Mouse (Mus musculus): Measurements from ENCODE around the gene Tmem206. TPM values are rescaled to one million over a fixed set of nuclear protein-coding genes. Genes with fewer than 3 reads are reported as not detected.

The Tmem206 gene
- polyA plus RNA-seq, 1 experiment from 2014 or later: 25.5 TPM

GRCm38 (mm10) chr1:191391311-191391710 is 65.6 kb downstream of the Tmem206 start:
- no peaks in the 10 kb centered on the region for H3K36me3 ChIP-seq
- H3K27ac ChIP-seq: no peak overlapping the region
- H3K9me3 ChIP-seq: no peaks in the 10 kb centered on the region
- no peak for ATAC-seq (ENCODE audit: insufficient number of reproducible peaks, insufficient read depth, low FRiP score, low TSS enrichment)
- 19% methylated on average over 3 of the region's 3 CpGs for WGBS
- H3K4me2 ChIP-seq (replicated peaks): no peak overlapping the region
- H3K4me1 ChIP-seq: peaks cover 8% of the 10 kb centered on the region; the same call in 1 of the 2 replicates
- no peak overlapping the region for H3K9ac ChIP-seq
- no peaks in the 10 kb centered on the region for H3K27me3 ChIP-seq
- no peak overlapping the region for H3K4me3 ChIP-seq

GRCm38 (mm10) chr1:191393536-191393935 is 67.8 kb downstream of the Tmem206 start:
- no peak overlapping the region for H3K4me3 ChIP-seq
- no peak overlapping the region for H3K9ac ChIP-seq
- ATAC-seq (ENCODE audit: insufficient number of reproducible peaks, insufficient read depth, low FRiP score, low TSS enrichment): no peak
- no peak overlapping the region for H3K27ac ChIP-seq
- no peaks in the 10 kb centered on the region for H3K36me3 ChIP-seq
- no peaks in the 10 kb centered on the region for H3K27me3 ChIP-seq
- no peaks in the 10 kb centered on the region for H3K9me3 ChIP-seq
- 78% methylated on average over 3 of the region's 3 CpGs for WGBS
- peaks cover 10% of the 10 kb centered on the region; the same call in 1 of the 2 replicates for H3K4me1 ChIP-seq
- no peak overlapping the region for H3K4me2 ChIP-seq (replicated peaks)

- Histone ChIP-seq H3K27ac (no peak overlapping the region), H3K27me3 (no peaks in the 10 kb centered on the region), H3K36me3 (no peaks in the 10 kb centered on the region), H3K9ac (no peak overlapping the region), H3K4me2 (replicated peaks) (peak overlapping the region; percentile 83), H3K4me1 (peaks cover 10% of the 10 kb centered on the region; the same call in 1 of the 2 replicates), H3K9me3 (no peaks in the 10 kb centered on the region), H3K4me3 (no peak overlapping the region)
- 31% methylated on average over 2 of the region's 2 CpGs for WGBS
- no peak for ATAC-seq (ENCODE audit: insufficient number of reproducible peaks, insufficient read depth, low FRiP score, low TSS enrichment)
Observed at GRCm38 (mm10) chr1:191394126-191394525, 68.4 kb downstream of the Tmem206 start.

GRCm38 (mm10) chr1:191395200-191395599 is 69.5 kb downstream of the Tmem206 start:
- Histone ChIP-seq H3K9ac (no peak overlapping the region; the same call in 1 of the 2 replicates), H3K4me2 (replicated peaks) (peak overlapping the region; percentile 83), H3K9me3 (no peaks in the 10 kb centered on the region), H3K4me1 (peaks cover 10% of the 10 kb centered on the region; the same call in 1 of the 2 replicates), H3K36me3 (no peaks in the 10 kb centered on the region), H3K27ac (no peak overlapping the region), H3K4me3 (peak overlapping the region; percentile 79), H3K27me3 (no peaks in the 10 kb centered on the region)
- WGBS: 36% methylated on average over 1 of the region's 1 CpGs
- ATAC-seq (ENCODE audit: insufficient number of reproducible peaks, insufficient read depth, low FRiP score, low TSS enrichment): no peak

GRCm38 (mm10) chr1:191395871-191396433 is 70.2 kb downstream of the Tmem206 start:
- Histone ChIP-seq H3K9ac (peak overlapping the region; percentile 90), H3K9me3 (no peaks in the 10 kb centered on the region), H3K27ac (peak overlapping the region; percentile 95), H3K4me1 (peaks cover 10% of the 10 kb centered on the region; the same call in 1 of the 2 replicates), H3K36me3 (no peaks in the 10 kb centered on the region), H3K4me3 (peak overlapping the region; percentile 79), H3K4me2 (replicated peaks) (peak overlapping the region; percentile 83), H3K27me3 (no peaks in the 10 kb centered on the region)
- no peak for ATAC-seq (ENCODE audit: insufficient number of reproducible peaks, insufficient read depth, low FRiP score, low TSS enrichment)
- WGBS: under 1% methylated on average over 43 of the region's 43 CpGs

- peak overlapping the region; percentile 95 for H3K27ac ChIP-seq
- H3K9me3 ChIP-seq: no peaks in the 10 kb centered on the region
- H3K4me2 ChIP-seq (replicated peaks): peak overlapping the region; percentile 83
- whole genome bisulfite sequencing: under 1% methylated on average over 27 of the region's 74 CpGs
- ATAC-seq (ENCODE audit: insufficient number of reproducible peaks, insufficient read depth, low FRiP score, low TSS enrichment): peak; percentile 30
- H3K27me3 ChIP-seq: no peaks in the 10 kb centered on the region
- H3K4me3 ChIP-seq: peak overlapping the region; percentile 79
- H3K36me3 ChIP-seq: no peaks in the 10 kb centered on the region
- H3K4me1 ChIP-seq: peaks cover 10% of the 10 kb centered on the region; the same call in 1 of the 2 replicates
- peak overlapping the region; percentile 90 for H3K9ac ChIP-seq
Observed at GRCm38 (mm10) chr1:191396446-191396845, 70.7 kb downstream of the Tmem206 start.

GRCm38 (mm10) chr1:191396897-191397849 is 71.5 kb downstream of the Tmem206 start:
- Histone ChIP-seq H3K27ac (peak overlapping the region; percentile 95), H3K27me3 (no peaks in the 10 kb centered on the region), H3K4me2 (replicated peaks) (peak overlapping the region; percentile 83), H3K9me3 (no peaks in the 10 kb centered on the region), H3K9ac (peak overlapping the region; percentile 90), H3K36me3 (no peaks in the 10 kb centered on the region), H3K4me3 (peak overlapping the region; percentile 79), H3K4me1 (peaks cover 10% of the 10 kb centered on the region; the same call in 1 of the 2 replicates)
- peak; percentile 98 for ATAC-seq (ENCODE audit: insufficient number of reproducible peaks, insufficient read depth, low FRiP score, low TSS enrichment)
- under 1% methylated on average over 82 of the region's 82 CpGs for WGBS

Other genes with a start within 250 kb of the Tmem206 start
- gene Batf3, start 228.1 kb upstream of the Tmem206 start, polyA plus RNA-seq (2016; fragmentation: Nextera tagmentation; extraction: Ambion mirVana): 10.8 and 11.5 TPM in 2 replicates
- gene Fam71a, start 161.1 kb upstream of the Tmem206 start, polyA plus RNA-seq (2016; fragmentation: Nextera tagmentation; extraction: Ambion mirVana): not detected in 2 replicates
- 2.3 and 2.8 TPM in 2 replicates for gene Atf3, start 107.9 kb upstream of the Tmem206 start, polyA plus RNA-seq (2016; fragmentation: Nextera tagmentation; extraction: Ambion mirVana)
- 92.8 and 95.3 TPM in 2 replicates for gene Nenf, start 7.7 kb upstream of the Tmem206 start, polyA plus RNA-seq (2016; fragmentation: Nextera tagmentation; extraction: Ambion mirVana)
- gene Ppp2r5a, start 77.4 kb downstream of the Tmem206 start, polyA plus RNA-seq (2016; fragmentation: Nextera tagmentation; extraction: Ambion mirVana): 17.5 and 22.4 TPM in 2 replicates
- gene Dtl, start 249.6 kb downstream of the Tmem206 start, polyA plus RNA-seq (2016; fragmentation: Nextera tagmentation; extraction: Ambion mirVana): 75.6 and 78.7 TPM in 2 replicates
- gene Ints7, start 249.7 kb downstream of the Tmem206 start, polyA plus RNA-seq (2016; fragmentation: Nextera tagmentation; extraction: Ambion mirVana): 75.2 and 75.4 TPM in 2 replicates

Data from embryonic facial prominence, embryonic 12.5 days (tissue).